Mouse (Mus musculus) right cerebral cortex, postnatal 10 days (tissue): ENCODE data around the gene Gm37419.
A peak's percentile ranks its signal among the peaks of the same experiment; 100 is the strongest.

Source experiments
- DNase-seq, 2 experiments: peaks; one replicate each; pipeline ENCODE4 v3.0.0; 2021; ENCODE audit warnings: low spot score in 2 of 2

Gm37419 gene

GRCm38 (mm10) chr16:23988466-23989208 lies at the start of gene Gm37419, which contains the start of gene Bcl6:
Gm37419 (plus strand) TSS chr16:23988482.
Bcl6 (minus strand) TSS chr16:23988852.
- peak; percentile 90 to 91 for DNase-seq

GRCm38 (mm10) chr16:23944801-23945200 lies 43.5 kb upstream of the Gm37419 start:
- no peak for DNase-seq

- DNase-seq, result no peak
Observed at GRCm38 (mm10) chr16:23947654-23948053, 40.6 kb upstream of the Gm37419 start.

GRCm38 (mm10) chr16:23952101-23952727 lies 36.1 kb upstream of the Gm37419 start:
- no peak for DNase-seq

GRCm38 (mm10) chr16:23953189-23953958 lies 34.9 kb upstream of the Gm37419 start:
- DNase-seq, result peak in 1 of 2 experiments; percentile 74

GRCm38 (mm10) chr16:23953959-23954260 lies 34.4 kb upstream of the Gm37419 start:
- no peak for DNase-seq

GRCm38 (mm10) chr16:23958938-23959337 lies 29.3 kb upstream of the Gm37419 start:
- DNase-seq, result no peak

- DNase-seq, result no peak
Observed at GRCm38 (mm10) chr16:23962401-23962800, 25.9 kb upstream of the Gm37419 start.

- DNase-seq, result peak in 1 of 2 experiments; percentile 75
Observed at GRCm38 (mm10) chr16:23963896-23964668, 24.2 kb upstream of the Gm37419 start.

GRCm38 (mm10) chr16:23964706-23965367 lies 23.4 kb upstream of the Gm37419 start:
- no peak for DNase-seq

GRCm38 (mm10) chr16:23966066-23966465 lies 22.2 kb upstream of the Gm37419 start:
- DNase-seq, result no peak

GRCm38 (mm10) chr16:23967301-23967700 lies 21.0 kb upstream of the Gm37419 start:
- DNase-seq, result no peak

- DNase-seq, result no peak
Observed at GRCm38 (mm10) chr16:23968888-23969287, 19.4 kb upstream of the Gm37419 start.

GRCm38 (mm10) chr16:23969919-23970318 lies 18.4 kb upstream of the Gm37419 start:
- DNase-seq, result no peak

- no peak for DNase-seq
Observed at GRCm38 (mm10) chr16:23972126-23972740, 16.0 kb upstream of the Gm37419 start.

GRCm38 (mm10) chr16:23972901-23973300 lies 15.4 kb upstream of the Gm37419 start:
- no peak for DNase-seq

GRCm38 (mm10) chr16:23973635-23974367 lies 14.5 kb upstream of the Gm37419 start:
- no peak for DNase-seq

- no peak for DNase-seq
Observed at GRCm38 (mm10) chr16:23976196-23976595, 12.1 kb upstream of the Gm37419 start.

- DNase-seq, result no peak
Observed at GRCm38 (mm10) chr16:23977732-23978131, 10.6 kb upstream of the Gm37419 start.

GRCm38 (mm10) chr16:23978495-23978894 lies 9.8 kb upstream of the Gm37419 start:
- DNase-seq, result peak in 1 of 2 experiments; percentile 71
